Mouse (Mus musculus) brain, adult 2 months (tissue): ENCODE measurements at regions not wholly inside any gene's neighbourhood (a gene's known extent, or its start where the extent isn't known, plus 50 kb on each side); places are given as distances from the start of the nearest gene placed in this dataset.

Experiments
- DNase-seq: peaks from one replicate; pipeline ENCODE4 v3.0.0; 2011; ENCODE audit warnings: low read depth, low spot score

DNA sequence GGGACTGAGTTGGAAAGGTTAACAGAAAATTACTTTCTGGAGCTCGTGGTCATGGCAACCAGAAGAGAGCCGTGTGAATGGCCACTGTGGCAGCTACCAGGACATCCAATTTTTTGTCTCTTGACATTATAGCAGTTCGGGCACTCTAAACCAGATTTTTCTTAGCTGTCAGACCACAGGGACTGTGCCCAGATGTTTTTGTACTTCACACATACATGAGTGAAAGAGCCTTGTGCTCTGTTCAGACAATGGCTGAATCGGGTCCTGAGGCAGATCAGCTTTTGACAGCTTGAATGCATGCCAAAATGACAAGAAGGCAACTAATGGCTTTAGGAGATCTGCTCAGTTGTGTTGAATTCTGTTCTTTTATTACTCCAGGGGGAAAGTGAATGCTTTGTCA is 505.2 kb upstream of the Pdzrn3 start:
- DNase-seq: no peak

DNA sequence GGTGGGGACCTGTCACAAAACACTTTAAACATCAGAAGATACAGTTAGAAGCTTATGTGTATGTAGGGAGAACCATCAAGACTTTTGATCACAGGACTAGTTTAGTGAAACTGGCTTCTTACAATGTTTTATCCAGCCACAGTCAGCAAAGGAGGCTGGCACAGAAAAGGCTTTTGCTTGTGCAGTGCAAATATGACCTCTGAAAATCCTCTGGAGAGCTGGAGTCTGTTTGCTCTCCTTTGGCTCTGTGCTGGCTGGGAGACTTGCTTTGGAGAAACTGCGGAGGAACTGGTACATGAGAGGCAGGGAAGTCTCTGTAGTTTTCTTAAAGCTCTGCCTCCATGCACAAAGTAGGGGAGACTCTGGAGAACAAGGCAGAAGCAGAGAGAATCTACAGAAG is 497.2 kb upstream of the Pdzrn3 start:
- peak; percentile 5 for DNase-seq

- no peak for DNase-seq
Measured at GRCm38 (mm10) chr6:101858895-101859294, 481.2 kb upstream of the Pdzrn3 start.

GRCm38 (mm10) chr6:101840695-101841094 is 463.0 kb upstream of the Pdzrn3 start:
- DNase-seq: peak; percentile 13

GRCm38 (mm10) chr6:101837563-101837962 is 459.9 kb upstream of the Pdzrn3 start:
- DNase-seq: peak; percentile 8

- peak; percentile 3 for DNase-seq
Measured at GRCm38 (mm10) chr6:101793986-101794385, 416.3 kb upstream of the Pdzrn3 start.

DNA sequence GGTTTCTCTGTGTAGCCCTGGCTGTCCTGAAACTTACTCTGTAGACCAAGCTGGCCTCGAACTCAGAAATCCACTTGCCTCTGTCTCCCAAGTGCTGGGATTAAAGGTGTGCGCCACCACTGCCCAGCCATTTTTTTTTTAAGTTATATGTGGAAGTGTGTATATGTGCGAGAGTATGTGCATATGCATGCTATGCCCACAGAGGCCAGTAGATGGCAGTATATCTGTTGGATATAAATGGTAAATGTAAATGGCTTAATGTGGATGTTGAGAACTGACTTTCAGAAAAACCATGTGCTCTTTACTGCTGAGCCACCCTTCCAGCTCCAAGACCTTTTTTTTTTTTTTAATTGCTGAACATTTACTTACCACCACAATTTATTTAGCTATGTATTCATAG is 400.2 kb upstream of the Pdzrn3 start:
- DNase-seq: no peak

GRCm38 (mm10) chr6:101773151-101773550 is 395.5 kb upstream of the Pdzrn3 start:
- peak; percentile 5 for DNase-seq

GRCm38 (mm10) chr6:101735107-101735506 is 357.4 kb upstream of the Pdzrn3 start:
- no peak for DNase-seq

GRCm38 (mm10) chr6:101720513-101720912 is 342.8 kb upstream of the Pdzrn3 start:
- no peak for DNase-seq

GRCm38 (mm10) chr6:101689684-101690083 is 312.0 kb upstream of the Pdzrn3 start:
- DNase-seq: no peak

GRCm38 (mm10) chr6:101686578-101686977 is 308.9 kb upstream of the Pdzrn3 start:
- DNase-seq: no peak

DNA sequence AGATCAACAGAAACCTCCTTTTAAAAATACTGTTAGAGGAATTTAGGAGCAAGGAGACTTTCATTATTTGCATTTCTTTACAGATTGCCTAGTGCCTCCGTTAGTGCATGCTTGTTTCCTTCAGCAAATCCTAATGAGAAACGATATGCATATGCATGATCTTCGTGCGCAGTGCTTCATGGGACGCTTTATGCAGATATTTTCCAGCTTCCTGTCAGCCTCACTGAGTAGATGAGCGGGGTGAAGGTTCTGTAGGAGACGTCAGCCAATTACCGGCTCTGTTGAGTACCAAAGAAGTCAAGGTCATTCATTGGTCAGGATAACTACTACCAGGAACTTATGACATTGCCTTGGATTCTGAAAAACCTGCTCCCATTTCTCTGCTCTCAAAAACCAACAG is 308.0 kb upstream of the Pdzrn3 start:
- peak; percentile 21 for DNase-seq

GRCm38 (mm10) chr6:101684390-101684789 is 306.7 kb upstream of the Pdzrn3 start:
- DNase-seq: no peak

GRCm38 (mm10) chr6:101674846-101675245 is 297.1 kb upstream of the Pdzrn3 start:
- no peak for DNase-seq

GRCm38 (mm10) chr6:101670770-101671169 is 293.1 kb upstream of the Pdzrn3 start:
- DNase-seq: no peak

DNA sequence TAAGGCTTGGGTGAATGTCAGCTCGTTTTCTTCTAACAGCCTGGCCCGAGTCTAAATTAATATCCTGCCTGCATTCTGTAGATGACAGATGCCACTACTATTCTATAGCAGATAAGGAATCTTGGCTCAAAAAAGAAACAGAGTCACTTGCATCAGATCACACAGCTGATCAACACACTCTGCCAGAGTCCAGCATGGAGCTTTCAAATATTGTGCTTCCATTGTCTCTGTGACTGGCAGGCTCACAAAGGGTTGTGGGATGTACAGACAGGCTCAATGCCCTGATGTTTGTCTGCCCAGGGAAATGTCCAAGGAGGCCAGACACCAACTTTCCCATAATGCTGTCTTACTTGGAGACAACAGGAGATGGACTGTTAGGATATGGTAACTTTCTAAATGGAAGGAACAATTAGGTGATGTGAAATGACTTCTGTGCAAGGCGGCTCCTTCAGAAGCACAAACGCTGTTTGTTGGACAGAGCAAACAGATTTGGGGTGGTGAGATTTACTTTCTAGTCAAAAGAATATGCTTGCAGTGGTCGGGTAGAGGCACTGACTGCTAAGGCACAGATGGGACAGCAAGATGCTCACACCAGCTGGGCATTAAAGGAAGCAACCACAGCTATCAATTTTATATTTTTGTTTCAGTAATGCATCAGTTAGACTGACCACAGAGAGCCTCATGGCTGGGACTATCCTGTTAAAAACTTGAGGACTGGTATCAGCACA is 291.6 kb upstream of the Pdzrn3 start:
- DNase-seq: no peak

- DNase-seq: no peak
Measured at GRCm38 (mm10) chr6:101654351-101654750, 276.7 kb upstream of the Pdzrn3 start.

- peak; percentile 83 for DNase-seq
Measured at GRCm38 (mm10) chr6:101650348-101650747, 272.7 kb upstream of the Pdzrn3 start.

GRCm38 (mm10) chr6:101617295-101617694 is 239.6 kb upstream of the Pdzrn3 start:
- DNase-seq: peak; percentile 56

GRCm38 (mm10) chr6:101616776-101617175 is 239.1 kb upstream of the Pdzrn3 start:
- peak; percentile 63 for DNase-seq

GRCm38 (mm10) chr6:101609015-101609414 is 231.3 kb upstream of the Pdzrn3 start:
- peak; percentile 43 for DNase-seq

GRCm38 (mm10) chr6:101603083-101603482 is 225.4 kb upstream of the Pdzrn3 start:
- no peak for DNase-seq

DNA sequence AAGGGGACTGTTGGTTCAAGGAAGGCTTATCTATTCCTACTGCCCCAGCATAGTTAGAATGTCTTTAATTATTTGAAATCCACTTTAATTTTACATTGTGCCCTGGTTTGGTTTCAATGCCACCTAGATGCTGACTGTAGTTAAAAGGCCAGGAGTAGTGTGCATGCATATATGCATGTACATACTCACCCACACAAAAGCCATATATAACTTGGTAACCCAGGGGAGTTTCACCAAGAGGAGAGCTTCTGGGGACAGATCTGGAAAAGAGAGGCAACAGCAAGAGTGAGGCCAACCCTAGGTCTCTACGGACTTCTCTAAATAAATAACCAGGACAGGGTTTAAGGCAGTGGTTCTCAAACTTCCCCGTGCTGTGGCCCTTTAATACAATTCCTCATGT is 219.3 kb upstream of the Pdzrn3 start:
- no peak for DNase-seq
